In genomic region chr3:77848717-77849241, GRCm38 (mm10) we compare ENCODE assay signal across 19 mouse cellular contexts.
"Had no signal": no experiment of that assay in that cellular context is flagged by ENCODE, and none has a peak within 500 bp of the region (broad histone marks: within the 10 kb centered on the region; RNA-seq: fewer than 3 reads in every experiment).

No protein-coding gene starts in this region.

- H3K4me2 ChIP-seq: kidney, embryonic 15.5 days; liver, embryonic 13.5 days; midbrain, embryonic 12.5 days; midbrain, embryonic 15.5 days; neural tube, embryonic 13.5 days had no signal

- H3K4me3 ChIP-seq: kidney, embryonic 15.5 days; liver, embryonic 13.5 days; midbrain, embryonic 12.5 days; midbrain, embryonic 15.5 days; myocyte; neural tube, embryonic 13.5 days had no signal

- H3K27me3 ChIP-seq: kidney, embryonic 15.5 days; liver, embryonic 13.5 days; midbrain, embryonic 12.5 days; midbrain, embryonic 15.5 days; neural tube, embryonic 13.5 days had no signal

- DNase-seq: kidney, adult 11 months; kidney, adult 8-10 months; kidney, postnatal 10 days; kidney, postnatal 4 days; left cerebral cortex, postnatal 4 days; liver, embryonic 13.5 days; lung, adult 2 months; lung, postnatal 14 days; lung, postnatal 4 days; retina, postnatal 1 day; right cerebral cortex, postnatal 25 days; spleen, adult 18-20 months; thymus, adult 18-20 months; thymus, postnatal 36 days had no signal

- H3K9ac ChIP-seq: kidney, embryonic 15.5 days; liver, embryonic 13.5 days; midbrain, embryonic 12.5 days; midbrain, embryonic 15.5 days; neural tube, embryonic 13.5 days had no signal

- H3K4me1 ChIP-seq: kidney, embryonic 15.5 days; liver, embryonic 13.5 days; midbrain, embryonic 12.5 days; midbrain, embryonic 15.5 days; neural tube, embryonic 13.5 days had no signal

- ATAC-seq: midbrain, embryonic 15.5 days had no signal

- H3K36me3 ChIP-seq: kidney, embryonic 15.5 days; liver, embryonic 13.5 days; midbrain, embryonic 12.5 days; midbrain, embryonic 15.5 days; neural tube, embryonic 13.5 days had no signal

- H3K27ac ChIP-seq: kidney, embryonic 15.5 days; liver, embryonic 13.5 days; midbrain, embryonic 12.5 days; midbrain, embryonic 15.5 days; neural tube, embryonic 13.5 days had no signal

- H3K9me3 ChIP-seq: kidney, embryonic 15.5 days; liver, embryonic 13.5 days; midbrain, embryonic 12.5 days; midbrain, embryonic 15.5 days; neural tube, embryonic 13.5 days had no signal
